ENCODE assay signal across 12 mouse cellular contexts in genomic region chr3:157024580-157024979, GRCm38 (mm10).
"Had no signal": no experiment of that assay in that cellular context is flagged by ENCODE, and none has a peak within 500 bp of the region (broad histone marks: within the 10 kb centered on the region; RNA-seq: fewer than 3 reads in every experiment).

No protein-coding gene starts in this region.

- H3K36me3 ChIP-seq: kidney, embryonic 15.5 days; limb, embryonic 10.5 days; liver, embryonic 15.5 days; midbrain, embryonic 15.5 days; stomach, embryonic 15.5 days had no signal

- H3K4me3 ChIP-seq: kidney, embryonic 15.5 days; left cerebral cortex, adult 2 months; limb, embryonic 10.5 days; liver, embryonic 15.5 days; midbrain, embryonic 15.5 days; stomach, embryonic 15.5 days had no signal

- H3K9ac ChIP-seq: kidney, embryonic 15.5 days; liver, embryonic 15.5 days; midbrain, embryonic 15.5 days; stomach, embryonic 15.5 days had no signal

- H3K4me2 ChIP-seq: kidney, embryonic 15.5 days; liver, embryonic 15.5 days; midbrain, embryonic 15.5 days; stomach, embryonic 15.5 days had no signal

- H3K27ac ChIP-seq: kidney, embryonic 15.5 days; left cerebral cortex, adult 2 months; limb, embryonic 10.5 days; liver, embryonic 15.5 days; midbrain, embryonic 15.5 days; stomach, embryonic 15.5 days had no signal

- H3K4me1 ChIP-seq: kidney, embryonic 15.5 days; limb, embryonic 10.5 days; liver, embryonic 15.5 days; midbrain, embryonic 15.5 days; stomach, embryonic 15.5 days had no signal

- H3K9me3 ChIP-seq: kidney, embryonic 15.5 days; limb, embryonic 10.5 days; liver, embryonic 15.5 days; midbrain, embryonic 15.5 days; stomach, embryonic 15.5 days had no signal

- DNase-seq: kidney, postnatal 25 days; lung, postnatal 36 days; right cerebral cortex, postnatal 14 days; thymus, postnatal 36 days had no signal

- H3K27me3 ChIP-seq: kidney, embryonic 15.5 days; liver, embryonic 15.5 days; midbrain, embryonic 15.5 days; stomach, embryonic 15.5 days had no signal

- ATAC-seq: intestine, postnatal 0 days; lung, postnatal 0 days; midbrain, embryonic 15.5 days had no signal
